Mouse (Mus musculus): ENCODE measurements at regions not wholly inside any gene's neighbourhood (a gene's known extent, or its start where the extent isn't known, plus 50 kb on each side); places are given as distances from the start of the nearest gene placed in this dataset.

GRCm38 (mm10) chr3:59456938-59457337, 112.7 kb upstream of the Igsf10 start:
- TF ChIP-seq CTCF (IDR thresholded peaks at IDR 0.05; ENCODE audit: low read depth) (no peak), EP300 (optimal IDR thresholded peaks at IDR 0.05) (no peak)

Measured in stomach, postnatal 0 days (tissue).